Mouse (Mus musculus): ENCODE measurements around the gene Tmem263.

DNA sequence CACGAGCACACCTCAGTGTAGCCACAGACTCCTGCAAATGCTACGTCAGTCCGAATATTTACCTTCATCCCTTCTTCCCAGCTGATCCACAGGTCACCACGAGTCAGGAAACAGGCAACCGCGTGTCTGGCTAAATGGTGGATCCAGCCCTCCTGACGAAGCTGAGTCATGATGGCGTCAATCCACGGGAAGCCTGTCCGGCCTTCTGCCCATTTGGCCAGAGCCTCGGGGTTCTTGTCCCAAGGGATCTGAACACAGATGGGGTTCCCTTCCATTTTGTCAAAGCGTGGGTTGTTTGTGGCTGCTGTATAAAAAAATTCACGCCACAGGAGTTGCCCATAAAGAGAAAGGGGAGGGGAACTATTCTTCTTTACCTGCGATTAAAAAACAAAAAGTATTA is 43.9 kb downstream of the Tmem263 start:
- TF ChIP-seq EP300 (IDR thresholded peaks at IDR 0.05; ENCODE audit: low read depth) (no peak), CTCF (IDR thresholded peaks at IDR 0.05; ENCODE audit: low read depth) (no peak)

Measured in liver, embryonic 14.5 days (tissue).